Mouse (Mus musculus) layer of hippocampus, adult 2 months (tissue): ENCODE measurements at regions not wholly inside any gene's neighbourhood (a gene's known extent, or its start where the extent isn't known, plus 50 kb on each side); places are given as distances from the start of the nearest gene placed in this dataset.

ENCODE experiments used
- DNase-seq, 2 experiments: peaks; one replicate each; pipeline ENCODE4 v3.0.0; 2022; ENCODE audit warnings: low spot score in 2 of 2
- H3K27ac ChIP-seq: fragments of 200-600 bp; 2 replicates; pipeline ENCODE4 v1.8.1; 2022
- H3K4me3 ChIP-seq: fragments of 200-600 bp; 2 replicates; pipeline ENCODE4 v1.8.1; 2022; ENCODE audit warnings: mild to moderate bottlenecking
- CTCF ChIP-seq: fragments of 200-600 bp; conservative IDR thresholded peaks from 2 replicates; pipeline ENCODE4 v1.8.1; 2022; ENCODE audit warnings: antibody characterized with exemption, mild to moderate bottlenecking, moderate library complexity

GRCm38 (mm10) chr4:95105424-95105823 lies 53.4 kb upstream of the Jun start:
- peak; percentile 66 to 67 for DNase-seq
- no peak for TF ChIP-seq CTCF
- Histone ChIP-seq H3K27ac (peak overlapping the region; percentile 78), H3K4me3 (no peak overlapping the region)

GRCm38 (mm10) chr4:95105926-95106622 lies 54.1 kb upstream of the Jun start:
- peak overlapping the region; percentile 1; the same call in 1 of the 2 replicates for H3K4me3 ChIP-seq
- peak in 1 of 2 experiments; percentile 41 for DNase-seq
- peak overlapping the region; percentile 84 for H3K27ac ChIP-seq
- no peak for TF ChIP-seq CTCF

- no peak overlapping the region for H3K4me3 ChIP-seq
- no peak for DNase-seq
- no peak overlapping the region for H3K27ac ChIP-seq
- TF ChIP-seq CTCF = no peak
Measured at GRCm38 (mm10) chr4:95106881-95107665, 55.1 kb upstream of the Jun start.

GRCm38 (mm10) chr4:95108811-95109210 lies 56.8 kb upstream of the Jun start:
- TF ChIP-seq CTCF = no peak
- no peak overlapping the region for H3K4me3 ChIP-seq
- no peak for DNase-seq
- peak overlapping the region; percentile 46; the same call in 1 of the 2 replicates for H3K27ac ChIP-seq

GRCm38 (mm10) chr4:95110828-95111227 lies 58.8 kb upstream of the Jun start:
- H3K4me3 ChIP-seq = no peak overlapping the region
- TF ChIP-seq CTCF = no peak
- no peak for DNase-seq
- H3K27ac ChIP-seq = no peak overlapping the region

GRCm38 (mm10) chr4:95117158-95117681 lies 65.2 kb upstream of the Jun start:
- no peak overlapping the region for H3K4me3 ChIP-seq
- TF ChIP-seq CTCF = peak; percentile 73
- peak overlapping the region; percentile 50 for H3K27ac ChIP-seq
- peak in 1 of 2 experiments; percentile 27 for DNase-seq

GRCm38 (mm10) chr4:95120876-95121275 lies 68.9 kb upstream of the Jun start:
- Histone ChIP-seq H3K4me3 (no peak overlapping the region), H3K27ac (peak overlapping the region; percentile 89)
- 0 out of 2 replicates have a peak, but pooled peaks have one; percentile 2 for TF ChIP-seq CTCF
- peak; percentile 32 to 37 for DNase-seq

GRCm38 (mm10) chr4:95125346-95125745 lies 73.3 kb upstream of the Jun start:
- no peak for DNase-seq
- no peak overlapping the region for H3K27ac ChIP-seq
- TF ChIP-seq CTCF = no peak
- no peak overlapping the region for H3K4me3 ChIP-seq

- no peak overlapping the region for H3K4me3 ChIP-seq
- H3K27ac ChIP-seq = peak overlapping the region; percentile 73; the same call in 1 of the 2 replicates
- DNase-seq = no peak
- no peak for TF ChIP-seq CTCF
Measured at GRCm38 (mm10) chr4:95127970-95128369, 75.9 kb upstream of the Jun start.

GRCm38 (mm10) chr4:95133815-95134214 lies 81.8 kb upstream of the Jun start:
- no peak overlapping the region for H3K27ac ChIP-seq
- H3K4me3 ChIP-seq = no peak overlapping the region
- TF ChIP-seq CTCF = no peak
- DNase-seq = no peak

GRCm38 (mm10) chr4:95134611-95135010 lies 82.6 kb upstream of the Jun start:
- Histone ChIP-seq H3K27ac (no peak overlapping the region), H3K4me3 (no peak overlapping the region)
- DNase-seq = no peak
- no peak for TF ChIP-seq CTCF

GRCm38 (mm10) chr4:95137413-95138143 lies 85.6 kb upstream of the Jun start:
- peak overlapping the region; percentile 28 for H3K27ac ChIP-seq
- DNase-seq = peak in 1 of 2 experiments; percentile 35
- TF ChIP-seq CTCF = no peak
- H3K4me3 ChIP-seq = no peak overlapping the region

- no peak for TF ChIP-seq CTCF
- peak overlapping the region; percentile 28; the same call in 1 of the 2 replicates for H3K27ac ChIP-seq
- no peak for DNase-seq
- no peak overlapping the region for H3K4me3 ChIP-seq
Measured at GRCm38 (mm10) chr4:95138676-95139075, 86.7 kb upstream of the Jun start.
